Mouse (Mus musculus) cerebellum, adult 2 months (tissue): ENCODE measurements around the gene Trit1. TPM values are rescaled to one million over a fixed set of nuclear protein-coding genes. Genes with fewer than 3 reads are reported as not detected.

Experiments used
- DNase-seq, 2 experiments: peaks; one replicate each; pipeline ENCODE4 v3.0.0; 2021
- H3K27ac ChIP-seq: fragments of 200-500 bp; 2 replicates; pipeline ENCODE4 v1.5.1; 2012; ENCODE audit warnings: low read length, control low read depth, inconsistent platforms; ENCODE audit not compliant: insufficient read depth
- H3K27me3 ChIP-seq: fragments of 200-500 bp; 2 replicates; pipeline ENCODE4 v1.6.1; 2012; ENCODE audit warnings: inconsistent platforms, mild to moderate bottlenecking, low read length, moderate library complexity; ENCODE audit not compliant: control insufficient read depth, insufficient read depth
- H3K4me1 ChIP-seq: fragments of 200-500 bp; 2 replicates; pipeline ENCODE4 v1.6.1; 2011; ENCODE audit warnings: low read length; ENCODE audit not compliant: control insufficient read depth, insufficient read depth
- H3K4me3 ChIP-seq: fragments of 200-500 bp; replicated peaks from 2 replicates; pipeline ENCODE3; 2011; ENCODE audit warnings: mild to moderate bottlenecking, low read depth, low read length, control low read depth; ENCODE audit not compliant: insufficient read depth
- CTCF ChIP-seq: fragments of 200-500 bp; IDR thresholded peaks from 2 replicates; pipeline ENCODE4 v1.5.1; 2011; ENCODE audit warnings: low read depth, mild to moderate bottlenecking, control low read depth, low read length, moderate library complexity, borderline replicate concordance; ENCODE audit not compliant: insufficient read depth
- POLR2A ChIP-seq: fragments of 200-500 bp; IDR thresholded peaks from 2 replicates; pipeline ENCODE4 v1.6.1; 2011; ENCODE audit warnings: low read length, control low read depth, borderline replicate concordance; ENCODE audit not compliant: insufficient read depth
- WGBS: fragments of 180-500 bp; shearing (Covaris S2); methylation state at CpG from one replicate; pipeline ENCODE4 v1.1.7; 2018; 5-methylcytosine and 5-hydroxymethylcytosine counted together
- polyA plus RNA-seq: library from polyadenylated mRNA; depleted of rRNA; stranded (reverse); fragments of >200 nt; gene quantifications from 2 replicates; pipeline ENCODE4 v1.2.3, GENCODE M21; 2012

The Trit1 gene
- polyA plus RNA-seq, 1 experiment: 11.0 TPM

GRCm38 (mm10) chr4:123021591-123021990 is 5.2 kb downstream of the Trit1 start:
- Histone ChIP-seq H3K27me3 (no peaks in the 10 kb centered on the region), H3K4me1 (peaks cover 10% of the 10 kb centered on the region), H3K4me3 (no peak overlapping the region), H3K27ac (no peak overlapping the region)
- 69% methylated on average over 3 of the region's 3 CpGs for WGBS
- TF ChIP-seq POLR2A (no peak), CTCF (no peak)
- no peak for DNase-seq

GRCm38 (mm10) chr4:123022896-123023295 is 6.5 kb downstream of the Trit1 start:
- TF ChIP-seq CTCF (no peak), POLR2A (no peak)
- Histone ChIP-seq H3K27me3 (no peaks in the 10 kb centered on the region), H3K4me1 (peaks cover 10% of the 10 kb centered on the region), H3K27ac (no peak overlapping the region), H3K4me3 (no peak overlapping the region)
- DNase-seq: no peak
- WGBS: 100% methylated on average over 1 of the region's 1 CpGs

- H3K4me1 ChIP-seq: peaks cover 6% of the 10 kb centered on the region
- no peak for DNase-seq
- H3K4me3 ChIP-seq: no peak overlapping the region
- H3K27me3 ChIP-seq: no peaks in the 10 kb centered on the region
- TF ChIP-seq POLR2A: no peak
- TF ChIP-seq CTCF: no peak
- 24% methylated on average over 2 of the region's 2 CpGs for WGBS
- H3K27ac ChIP-seq: no peak overlapping the region
These were observed 9.0 kb downstream of the Trit1 start for GRCm38 (mm10) chr4:123025418-123025817.

- TF ChIP-seq CTCF (no peak), POLR2A (no peak)
- WGBS: 93% methylated on average over 13 of the region's 13 CpGs
- H3K27ac ChIP-seq: no peak overlapping the region
These were observed 9.8 kb downstream of the Trit1 start for GRCm38 (mm10) chr4:123026161-123026560.

GRCm38 (mm10) chr4:123026597-123026996 is 10.2 kb downstream of the Trit1 start:
- H3K27me3 ChIP-seq: no peaks in the 10 kb centered on the region
- TF ChIP-seq POLR2A (no peak), CTCF (no peak)
- peaks cover 6% of the 10 kb centered on the region for H3K4me1 ChIP-seq
- no peak overlapping the region for H3K4me3 ChIP-seq
- DNase-seq: no peak
- WGBS: 68% methylated on average over 4 of the region's 4 CpGs
- no peak overlapping the region for H3K27ac ChIP-seq

More at GRCm38 (mm10) chr4:123026161-123026560, 9.8 kb downstream of the Trit1 start:
- H3K4me3 ChIP-seq: no peak overlapping the region
- H3K4me1 ChIP-seq: peaks cover 6% of the 10 kb centered on the region
- no peak for DNase-seq
- H3K27me3 ChIP-seq: no peaks in the 10 kb centered on the region

- WGBS: 90% methylated on average over 2 of the region's 2 CpGs
- Histone ChIP-seq H3K4me3 (no peak overlapping the region), H3K27ac (no peak overlapping the region), H3K4me1 (0 out of 2 replicates have a peak, but pooled peaks cover 2% of the 10 kb centered on the region), H3K27me3 (no peaks in the 10 kb centered on the region)
- TF ChIP-seq CTCF (no peak), POLR2A (no peak)
- no peak for DNase-seq
These were observed 18.4 kb downstream of the Trit1 start for GRCm38 (mm10) chr4:123034841-123035240.

- Histone ChIP-seq H3K4me3 (no peak overlapping the region), H3K4me1 (0 out of 2 replicates have a peak, but pooled peaks cover 2% of the 10 kb centered on the region), H3K27ac (no peak overlapping the region), H3K27me3 (no peaks in the 10 kb centered on the region)
- TF ChIP-seq CTCF (no peak), POLR2A (no peak)
- WGBS: 90% methylated on average over 2 of the region's 2 CpGs
- DNase-seq: no peak
These were observed 19.2 kb downstream of the Trit1 start for GRCm38 (mm10) chr4:123035636-123036035.

GRCm38 (mm10) chr4:123036710-123037109 is 20.3 kb downstream of the Trit1 start:
- WGBS: 87% methylated on average over 3 of the region's 3 CpGs

GRCm38 (mm10) chr4:123041131-123041530 is 24.7 kb downstream of the Trit1 start:
- no peaks in the 10 kb centered on the region for H3K27me3 ChIP-seq
- WGBS: 91% methylated on average over 6 of the region's 6 CpGs

More at GRCm38 (mm10) chr4:123036710-123037109, 20.3 kb downstream of the Trit1 start:
- no peaks in the 10 kb centered on the region for H3K27me3 ChIP-seq
- DNase-seq: no peak
- H3K4me1 ChIP-seq: 0 out of 2 replicates have a peak, but pooled peaks cover 2% of the 10 kb centered on the region
- H3K27ac ChIP-seq: no peak overlapping the region
- H3K4me3 ChIP-seq: no peak overlapping the region
- TF ChIP-seq CTCF: no peak
- no peak for TF ChIP-seq POLR2A

More at GRCm38 (mm10) chr4:123041131-123041530, 24.7 kb downstream of the Trit1 start:
- H3K4me3 ChIP-seq: no peak overlapping the region
- 0 out of 2 replicates have a peak, but pooled peaks cover 2% of the 10 kb centered on the region for H3K4me1 ChIP-seq
- no peak for DNase-seq
- H3K27ac ChIP-seq: no peak overlapping the region
- TF ChIP-seq POLR2A: no peak
- no peak for TF ChIP-seq CTCF
